Mouse (Mus musculus) hindbrain, postnatal 0 days (tissue): ENCODE results near the gene Gper1. TPM values are rescaled to one million over a fixed set of nuclear protein-coding genes. Genes with fewer than 3 reads are reported as not detected.
A peak's percentile ranks its signal among the peaks of the same experiment; 100 is the strongest.

Experiments used
- ATAC-seq: fragments of 200-750 bp; cut with Nextera tagmentation; 2 replicates; pipeline ENCODE4 v1.8.0; 2017; ENCODE audit warnings: mild to moderate bottlenecking, moderate TSS enrichment, moderate library complexity
- DNase-seq: peaks from one replicate; pipeline ENCODE4 v3.0.0-alpha.2; 2015; ENCODE audit warnings: low spot score
- H3K27ac ChIP-seq: fragments of 300-500 bp; sonication (generic); 2 replicates; pipeline ENCODE4 v1.5.1; 2014; ENCODE audit warnings: mild to moderate bottlenecking
- H3K27me3 ChIP-seq: fragments of 300-500 bp; sonication (generic); 2 replicates; pipeline ENCODE4 v1.6.1; 2014; ENCODE audit warnings: low read length, mixed read lengths; ENCODE audit not compliant: insufficient read depth
- H3K36me3 ChIP-seq: fragments of 300-500 bp; sonication (generic); 2 replicates; pipeline ENCODE4 v1.6.1; 2014; ENCODE audit warnings: low read length, mixed read lengths; ENCODE audit not compliant: insufficient read depth
- H3K4me1 ChIP-seq: fragments of 300-500 bp; sonication (generic); 2 replicates; pipeline ENCODE4 v1.6.1; 2014; ENCODE audit warnings: antibody characterized with exemption, low read length, mixed read lengths; ENCODE audit not compliant: insufficient read depth
- H3K4me2 ChIP-seq: fragments of 300-500 bp; sonication (generic); 2 replicates; pipeline ENCODE4 v1.6.1; 2014; ENCODE audit warnings: low read depth, mild to moderate bottlenecking, low read length, moderate library complexity, mixed read lengths
- H3K4me3 ChIP-seq: fragments of 300-500 bp; sonication (generic); 2 replicates; pipeline ENCODE4 v1.5.1; 2014; ENCODE audit warnings: low read length
- H3K9ac ChIP-seq: fragments of 300-500 bp; sonication (generic); replicated peaks from 2 replicates; pipeline ENCODE4 v1.6.1; 2014; ENCODE audit warnings: mild to moderate bottlenecking, low read length, moderate library complexity, mixed read lengths
- H3K9me3 ChIP-seq: fragments of 300-500 bp; sonication (generic); 2 replicates; pipeline ENCODE4 v1.6.1; 2016; ENCODE audit warnings: low read length, mixed read lengths
- CTCF ChIP-seq: IDR thresholded peaks from 2 replicates; pipeline ENCODE4 v1.5.1; 2016; ENCODE audit warnings: antibody characterized with exemption, control low read depth, low read depth
- WGBS: fragments of 180-500 bp; shearing (Covaris S2); extraction: QIAGEN DNeasy Blood & Tissue Kit; methylation state at CpG from one replicate; pipeline ENCODE4 v1.1.7; 2014; 5-methylcytosine and 5-hydroxymethylcytosine counted together
- polyA plus RNA-seq: library from polyadenylated mRNA; unstranded; fragments of >200 nt; fragmentation: Nextera tagmentation; extraction: Ambion mirVana; gene quantifications from 2 replicates; pipeline ENCODE4 v1.2.1, GENCODE M21; 2015
- total RNA-seq: library from RNA; depleted of rRNA; stranded (reverse); fragments of >200 nt; gene quantifications from 2 replicates; pipeline ENCODE4 v1.2.3, GENCODE M21; 2014

Gene Gper1
- total and polyA plus RNA-seq, 2 experiments from 2014 or later = 5.6 to 9.6 TPM

GRCm38 (mm10) chr5:139411665-139412314, 11.2 kb upstream of the Gper1 start:
- Histone ChIP-seq H3K27me3 (no peaks in the 10 kb centered on the region), H3K9ac (no peak overlapping the region), H3K4me1 (peaks cover 7% of the 10 kb centered on the region; the same call in 1 of the 2 replicates), H3K4me3 (no peak overlapping the region), H3K9me3 (no peaks in the 10 kb centered on the region), H3K4me2 (no peak overlapping the region), H3K36me3 (no peaks in the 10 kb centered on the region), H3K27ac (no peak overlapping the region)
- 56% methylated on average over 15 of the region's 15 CpGs for WGBS
- ATAC-seq (no peak), DNase-seq (no peak)
- no peak for TF ChIP-seq CTCF

GRCm38 (mm10) chr5:139413545-139413944, 9.4 kb upstream of the Gper1 start:
- TF ChIP-seq CTCF = no peak
- Histone ChIP-seq H3K4me2 (no peak overlapping the region), H3K9me3 (no peaks in the 10 kb centered on the region), H3K27ac (no peak overlapping the region), H3K36me3 (no peaks in the 10 kb centered on the region), H3K4me3 (no peak overlapping the region), H3K4me1 (peaks cover 3% of the 10 kb centered on the region; the same call in 1 of the 2 replicates), H3K9ac (no peak overlapping the region), H3K27me3 (no peaks in the 10 kb centered on the region)
- WGBS = 85% methylated on average over 4 of the region's 4 CpGs
- ATAC-seq (no peak), DNase-seq (no peak)

- no peak for ATAC-seq
- peaks cover 10% of the 10 kb centered on the region; the same call in 1 of the 2 replicates for H3K4me1 ChIP-seq
- no peak for DNase-seq
- no peaks in the 10 kb centered on the region for H3K27me3 ChIP-seq
- no peak overlapping the region for H3K4me3 ChIP-seq
- WGBS = 90% methylated on average over 5 of the region's 5 CpGs
- no peak overlapping the region for H3K9ac ChIP-seq
- no peak overlapping the region for H3K27ac ChIP-seq
- no peak overlapping the region for H3K4me2 ChIP-seq
- no peaks in the 10 kb centered on the region for H3K36me3 ChIP-seq
- H3K9me3 ChIP-seq = no peaks in the 10 kb centered on the region
- TF ChIP-seq CTCF = no peak
These were observed 8.0 kb upstream of the Gper1 start for GRCm38 (mm10) chr5:139415001-139415400.

- Histone ChIP-seq H3K27ac (no peak overlapping the region), H3K27me3 (no peaks in the 10 kb centered on the region), H3K36me3 (no peaks in the 10 kb centered on the region), H3K9me3 (no peaks in the 10 kb centered on the region), H3K4me3 (no peak overlapping the region), H3K9ac (no peak overlapping the region), H3K4me1 (peaks cover 15% of the 10 kb centered on the region; the same call in 1 of the 2 replicates), H3K4me2 (no peak overlapping the region)
- no peak for DNase-seq
- WGBS = 94% methylated on average over 4 of the region's 4 CpGs
- ATAC-seq = no peak
- TF ChIP-seq CTCF = peak; percentile 55
These were observed 6.0 kb upstream of the Gper1 start for GRCm38 (mm10) chr5:139416942-139417341.

GRCm38 (mm10) chr5:139417480-139417879, 5.5 kb upstream of the Gper1 start:
- H3K4me3 ChIP-seq = no peak overlapping the region
- no peak overlapping the region for H3K27ac ChIP-seq
- H3K9me3 ChIP-seq = no peaks in the 10 kb centered on the region
- TF ChIP-seq CTCF = peak; percentile 42
- no peak overlapping the region for H3K9ac ChIP-seq
- no peaks in the 10 kb centered on the region for H3K36me3 ChIP-seq
- ATAC-seq (no peak), DNase-seq (no peak)
- H3K27me3 ChIP-seq = no peaks in the 10 kb centered on the region
- 90% methylated on average over 3 of the region's 3 CpGs for WGBS
- H3K4me2 ChIP-seq = no peak overlapping the region
- peaks cover 20% of the 10 kb centered on the region; the same call in 1 of the 2 replicates for H3K4me1 ChIP-seq

- Histone ChIP-seq H3K9ac (no peak overlapping the region), H3K9me3 (no peaks in the 10 kb centered on the region), H3K4me2 (no peak overlapping the region), H3K36me3 (no peaks in the 10 kb centered on the region), H3K27me3 (no peaks in the 10 kb centered on the region), H3K27ac (peak overlapping the region; percentile 68; the same call in 1 of the 2 replicates), H3K4me3 (no peak overlapping the region), H3K4me1 (peaks cover 24% of the 10 kb centered on the region)
- no peak for TF ChIP-seq CTCF
- DNase-seq (no peak), ATAC-seq (no peak)
- WGBS = 43% methylated on average over 2 of the region's 2 CpGs
These were observed 4.8 kb upstream of the Gper1 start for GRCm38 (mm10) chr5:139418110-139418509.

- H3K4me3 ChIP-seq = no peak overlapping the region
- H3K4me2 ChIP-seq = no peak overlapping the region
- H3K27me3 ChIP-seq = no peaks in the 10 kb centered on the region
- ATAC-seq = peak; percentile 71; the same call in 1 of the 2 replicates
- no peaks in the 10 kb centered on the region for H3K36me3 ChIP-seq
- peaks cover 27% of the 10 kb centered on the region for H3K4me1 ChIP-seq
- no peak for TF ChIP-seq CTCF
- peak; percentile 81 for DNase-seq
- no peak overlapping the region for H3K9ac ChIP-seq
- no peaks in the 10 kb centered on the region for H3K9me3 ChIP-seq
- WGBS = 9% methylated on average over 3 of the region's 3 CpGs
- peak overlapping the region; percentile 68 for H3K27ac ChIP-seq
These were observed 4.3 kb upstream of the Gper1 start for GRCm38 (mm10) chr5:139418633-139419032.
